Mouse (Mus musculus): ENCODE results near the gene Mybbp1a. TPM values are rescaled to one million over a fixed set of nuclear protein-coding genes. Genes with fewer than 3 reads are reported as not detected.
"Not testable (repeated sequence)": the region's sequence is repeated elsewhere in the genome, so short reads cannot be mapped to it uniquely, and the experiment has no call there.

The Mybbp1a gene
- polyA plus RNA-seq, 1 experiment = 124 TPM

GRCm38 (mm10) chr11:72423686-72424085 is 17.5 kb upstream of the Mybbp1a start:
- Histone ChIP-seq H3K4me1 (ENCODE audit: control insufficient read depth, insufficient read depth, low read length) (no peaks in the 10 kb centered on the region), H3K27ac (ENCODE audit: insufficient read depth, low read length) (no peak overlapping the region), H3K4me3 (ENCODE audit: insufficient read depth, low read length) (no peak overlapping the region)
- no peak for TF ChIP-seq CTCF (IDR thresholded peaks at IDR 0.05; ENCODE audit: borderline replicate concordance, insufficient read depth, low read length)
- TF ChIP-seq POLR2A (IDR thresholded peaks at IDR 0.05; ENCODE audit: low read depth, low read length) = no peak

DNA sequence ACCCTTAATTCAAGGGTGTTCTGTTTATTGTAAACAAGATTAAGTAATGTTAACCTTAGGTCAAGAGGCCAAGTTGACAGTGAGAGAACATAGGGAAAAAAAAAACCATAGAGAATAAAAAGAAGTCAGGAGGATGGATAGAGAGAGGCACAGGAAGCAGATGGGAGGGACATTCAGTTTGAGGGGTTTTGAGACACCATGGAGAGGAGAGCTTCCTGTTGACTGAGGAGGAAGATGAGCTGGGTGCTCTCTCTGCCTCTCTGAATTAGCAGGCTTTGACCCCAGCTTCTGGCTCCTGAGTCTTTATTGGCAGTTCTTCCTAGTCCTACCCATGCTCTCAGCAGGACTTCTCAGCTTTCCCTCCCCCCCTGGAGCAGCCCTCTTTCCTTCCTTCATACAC is 16.0 kb upstream of the Mybbp1a start:
- Histone ChIP-seq H3K27ac (ENCODE audit: insufficient read depth, low read length) (no peak overlapping the region), H3K4me1 (ENCODE audit: control insufficient read depth, insufficient read depth, low read length) (no peaks in the 10 kb centered on the region), H3K4me3 (ENCODE audit: insufficient read depth, low read length) (no peak overlapping the region)
- no peak for TF ChIP-seq CTCF (IDR thresholded peaks at IDR 0.05; ENCODE audit: borderline replicate concordance, insufficient read depth, low read length)
- no peak for TF ChIP-seq POLR2A (IDR thresholded peaks at IDR 0.05; ENCODE audit: low read depth, low read length)

DNA sequence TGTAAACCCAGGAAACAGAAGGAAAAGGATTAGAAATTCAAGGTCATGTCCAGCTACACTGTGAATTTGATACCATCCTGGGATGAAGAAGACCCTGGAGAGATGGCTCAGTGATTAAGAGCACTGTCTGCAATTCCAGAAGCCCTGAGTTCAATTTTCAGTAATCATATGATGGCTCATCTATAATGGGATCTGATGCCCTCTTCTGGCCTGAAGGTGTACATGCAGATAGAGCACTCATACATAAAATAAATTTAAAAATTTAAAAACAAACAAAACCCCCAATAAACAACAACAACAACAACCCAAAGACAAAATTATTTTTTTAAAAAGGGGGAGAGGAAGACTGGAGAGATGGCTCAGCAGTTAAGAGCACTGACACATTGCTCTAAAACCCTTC is 14.3 kb upstream of the Mybbp1a start:
- H3K27ac ChIP-seq (ENCODE audit: insufficient read depth, low read length) = no peak overlapping the region
- H3K4me3 ChIP-seq (ENCODE audit: insufficient read depth, low read length) = no peak overlapping the region
- TF ChIP-seq POLR2A (IDR thresholded peaks at IDR 0.05; ENCODE audit: low read depth, low read length) = no peak
- TF ChIP-seq CTCF (IDR thresholded peaks at IDR 0.05; ENCODE audit: borderline replicate concordance, insufficient read depth, low read length) = no peak
- H3K4me1 ChIP-seq (ENCODE audit: control insufficient read depth, insufficient read depth, low read length) = no peaks in the 10 kb centered on the region

DNA sequence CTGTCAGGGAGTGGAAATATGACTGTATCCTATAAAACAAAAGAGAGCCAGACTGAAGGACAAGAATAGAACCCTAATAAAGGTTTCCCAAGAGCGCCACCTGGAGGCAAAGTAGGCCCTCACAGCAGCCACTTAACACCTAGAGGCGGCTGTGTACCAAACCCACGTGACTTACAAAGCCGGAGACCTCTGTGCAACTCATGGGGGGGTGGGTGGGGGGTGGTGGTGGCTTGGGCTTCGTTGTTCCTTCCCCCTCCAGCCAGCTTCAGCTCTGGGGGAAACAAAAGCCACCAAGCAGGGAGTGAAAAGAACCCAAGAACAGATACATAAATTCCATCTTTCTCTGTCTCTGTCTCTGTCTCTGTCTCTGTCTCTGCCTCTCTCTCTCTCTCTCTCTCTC is 12.5 kb upstream of the Mybbp1a start:
- TF ChIP-seq CTCF (IDR thresholded peaks at IDR 0.05; ENCODE audit: borderline replicate concordance, insufficient read depth, low read length) (no peak), POLR2A (IDR thresholded peaks at IDR 0.05; ENCODE audit: low read depth, low read length) (no peak)
- H3K4me1 ChIP-seq (ENCODE audit: control insufficient read depth, insufficient read depth, low read length) = no peaks in the 10 kb centered on the region
- H3K27ac ChIP-seq (ENCODE audit: insufficient read depth, low read length) = no peak overlapping the region
- H3K4me3 ChIP-seq (ENCODE audit: insufficient read depth, low read length) = no peak overlapping the region

- Histone ChIP-seq H3K27ac (ENCODE audit: insufficient read depth, low read length) (no peak overlapping the region), H3K4me1 (ENCODE audit: control insufficient read depth, insufficient read depth, low read length) (no peaks in the 10 kb centered on the region), H3K4me3 (ENCODE audit: insufficient read depth, low read length) (no peak overlapping the region)
- TF ChIP-seq CTCF (IDR thresholded peaks at IDR 0.05; ENCODE audit: borderline replicate concordance, insufficient read depth, low read length) = peak; percentile 76; the same call in 1 of the 2 replicates
- no peak for TF ChIP-seq POLR2A (IDR thresholded peaks at IDR 0.05; ENCODE audit: low read depth, low read length)
Measured at GRCm38 (mm10) chr11:72429288-72429690, 11.9 kb upstream of the Mybbp1a start.

DNA sequence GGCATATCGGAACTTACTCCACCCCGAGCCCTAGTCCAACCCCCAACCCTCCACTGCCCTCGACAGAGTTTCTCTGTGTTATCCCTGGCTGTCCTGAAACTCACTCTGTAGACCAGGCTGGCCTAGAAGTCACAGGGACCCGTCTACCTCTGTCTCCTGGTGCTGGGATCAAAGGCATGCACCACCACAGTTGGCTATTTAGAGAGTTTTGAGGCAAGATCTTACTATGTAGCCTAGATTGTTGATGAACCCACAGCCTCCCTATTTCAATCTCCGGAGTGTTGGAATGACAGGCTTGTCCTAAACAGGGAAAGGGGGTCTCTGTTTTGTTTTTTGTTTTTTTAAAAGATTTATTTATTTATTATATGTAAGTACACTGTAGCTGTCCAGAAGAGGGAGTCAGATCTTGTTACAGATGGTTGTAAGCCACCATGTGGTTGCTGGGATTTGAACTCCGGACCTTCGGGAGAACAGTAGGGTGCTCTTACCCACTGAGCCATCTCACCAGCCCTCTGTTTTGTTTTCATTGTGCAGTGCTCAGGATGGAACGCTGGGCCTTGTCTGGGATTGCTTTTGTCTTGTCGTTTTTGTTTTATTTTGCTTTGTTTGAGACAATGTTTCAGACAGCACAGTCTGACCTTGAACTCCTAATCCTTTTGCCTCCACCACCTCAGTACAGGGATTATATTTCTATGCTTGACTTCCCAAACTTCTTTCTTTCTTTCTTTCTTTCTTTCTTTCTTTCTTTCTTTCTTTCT is 10.7 kb upstream of the Mybbp1a start:
- not testable (repeated sequence) for H3K4me3 ChIP-seq (ENCODE audit: insufficient read depth, low read length); H3K4me1 ChIP-seq (ENCODE audit: control insufficient read depth, insufficient read depth, low read length); H3K27ac ChIP-seq (ENCODE audit: insufficient read depth, low read length)

GRCm38 (mm10) chr11:72434963-72435693 is 6.0 kb upstream of the Mybbp1a start, which contains the start of gene Ggt6:
TSS of gene Ggt6 (plus strand) at chr11:72435526.
- TF ChIP-seq POLR2A (IDR thresholded peaks at IDR 0.05; ENCODE audit: low read depth, low read length) (no peak), CTCF (IDR thresholded peaks at IDR 0.05; ENCODE audit: borderline replicate concordance, insufficient read depth, low read length) (no peak)

DNA sequence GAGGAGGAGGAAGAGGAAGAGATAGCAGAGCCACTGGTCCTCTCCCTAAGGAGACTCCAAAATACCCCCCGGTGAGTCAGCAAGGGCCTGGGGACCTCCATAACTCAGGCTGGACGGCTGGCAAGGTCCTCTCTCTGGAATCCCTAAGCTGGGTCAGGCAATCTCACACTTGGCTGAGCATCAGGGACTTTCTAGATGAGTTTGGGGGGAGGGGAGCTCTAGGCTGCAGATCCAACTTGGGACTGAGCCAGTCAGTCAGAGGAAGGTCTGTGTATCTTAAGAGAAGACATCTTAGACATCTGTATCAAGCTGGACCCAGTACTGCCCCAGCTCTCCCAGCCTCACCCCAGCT is 5.5 kb upstream of the Mybbp1a start:
- Histone ChIP-seq H3K4me1 (ENCODE audit: control insufficient read depth, insufficient read depth, low read length) (no peaks in the 10 kb centered on the region), H3K4me3 (ENCODE audit: insufficient read depth, low read length) (no peak overlapping the region), H3K27ac (ENCODE audit: insufficient read depth, low read length) (no peak overlapping the region)
- no peak for TF ChIP-seq CTCF (IDR thresholded peaks at IDR 0.05; ENCODE audit: borderline replicate concordance, insufficient read depth, low read length)

More at GRCm38 (mm10) chr11:72434963-72435693, 6.0 kb upstream of the Mybbp1a start, which contains the start of gene Ggt6:
- H3K27ac ChIP-seq (ENCODE audit: insufficient read depth, low read length) = no peak within 1 kb of the TSS
- H3K4me3 ChIP-seq (ENCODE audit: insufficient read depth, low read length) = no peak within 1 kb of the TSS
- H3K4me1 ChIP-seq (ENCODE audit: control insufficient read depth, insufficient read depth, low read length) = no peaks in the 10 kb centered on the region

DNA sequence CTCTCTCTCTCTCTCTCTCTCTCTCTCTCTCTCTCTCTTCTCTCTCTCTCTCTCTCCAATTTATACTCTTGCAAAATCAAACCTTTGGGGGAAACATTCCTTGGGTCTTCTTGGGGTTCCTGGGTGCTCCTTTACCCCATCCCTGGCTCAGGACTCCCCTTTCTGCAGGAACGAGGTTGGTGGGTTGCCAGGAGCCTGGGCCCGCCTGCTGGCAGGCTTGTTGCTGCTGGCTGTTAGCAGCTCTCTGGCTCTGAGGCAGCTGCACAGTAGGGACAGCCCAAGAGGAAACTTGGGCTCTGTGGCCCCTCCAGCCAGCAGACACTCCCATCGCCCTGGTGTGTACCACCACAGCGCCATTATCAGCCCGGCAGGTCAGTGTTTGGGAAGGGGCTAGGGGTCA is 4.9 kb upstream of the Mybbp1a start:
- H3K27ac ChIP-seq (ENCODE audit: insufficient read depth, low read length) = no peak overlapping the region
- H3K4me3 ChIP-seq (ENCODE audit: insufficient read depth, low read length) = no peak overlapping the region
- no peak for TF ChIP-seq POLR2A (IDR thresholded peaks at IDR 0.05; ENCODE audit: low read depth, low read length)
- no peak for TF ChIP-seq CTCF (IDR thresholded peaks at IDR 0.05; ENCODE audit: borderline replicate concordance, insufficient read depth, low read length)
- no peaks in the 10 kb centered on the region for H3K4me1 ChIP-seq (ENCODE audit: control insufficient read depth, insufficient read depth, low read length)
